Mouse (Mus musculus) lung, postnatal 10 days (tissue): ENCODE data around the gene Syngap1.

Experiments used
- DNase-seq: peaks from one replicate; pipeline ENCODE4 v3.0.0; 2021

Gene Syngap1

DNA sequence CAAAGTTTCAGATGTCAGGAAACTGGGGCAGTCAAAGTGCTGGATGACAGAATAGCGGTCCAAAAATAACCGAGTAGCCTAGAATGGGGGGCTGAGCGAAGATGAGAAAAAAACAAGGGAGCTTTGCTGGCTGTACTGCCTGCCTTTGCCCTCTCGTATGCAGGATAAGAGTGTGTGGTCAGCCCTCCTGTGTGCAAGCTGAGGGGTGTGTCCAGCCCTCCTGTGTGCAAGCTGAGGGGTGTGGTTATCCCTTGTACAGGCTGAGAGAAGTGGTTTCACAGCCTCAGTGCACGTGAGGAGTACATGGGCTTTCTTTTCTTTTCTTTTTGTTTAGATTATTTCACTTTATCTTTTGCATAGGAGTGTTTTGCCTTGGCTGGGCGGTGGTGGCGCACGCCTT lies 54.5 kb downstream of the Syngap1 start:
- DNase-seq = peak; percentile 57

DNA sequence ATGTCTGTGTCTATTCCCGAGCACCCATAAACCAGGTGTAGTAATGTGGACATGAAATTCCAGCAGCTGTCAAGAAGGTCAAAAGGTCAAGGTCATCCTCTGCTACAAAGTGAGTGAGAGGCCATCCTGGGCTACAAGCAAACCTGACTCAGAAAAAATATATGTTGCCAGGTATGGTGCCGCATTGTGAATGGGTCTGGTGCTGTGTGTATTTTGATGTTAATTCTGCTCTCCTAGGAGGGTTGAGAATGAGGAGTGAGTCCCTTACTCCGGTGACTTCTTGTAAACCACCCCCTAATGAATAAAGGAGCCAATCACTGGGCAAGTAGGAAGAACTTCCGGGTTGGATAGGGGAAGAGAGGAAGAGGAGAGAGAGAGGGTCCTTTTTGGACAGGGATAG lies 56.6 kb downstream of the Syngap1 start:
- DNase-seq = no peak

DNA sequence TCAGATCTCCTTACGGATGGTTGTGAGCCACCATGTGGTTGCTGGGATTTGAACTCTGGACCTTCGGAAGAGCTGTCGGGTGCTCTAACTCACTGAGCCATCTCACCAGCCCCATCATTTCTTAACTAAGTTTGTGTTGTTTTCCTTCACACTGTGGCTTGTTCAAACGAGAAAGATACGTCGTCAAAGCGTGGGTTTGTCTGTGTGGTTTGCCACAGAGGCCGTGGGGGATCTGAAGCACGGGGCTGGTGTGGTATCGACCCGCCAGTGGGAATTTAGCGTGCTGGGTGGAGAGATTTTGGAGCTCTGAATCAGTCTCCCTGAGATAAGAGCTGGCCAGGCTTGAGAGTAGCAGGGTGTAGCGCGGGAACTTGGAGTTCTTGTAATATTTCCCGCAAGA lies 57.2 kb downstream of the Syngap1 start:
- no peak for DNase-seq

DNA sequence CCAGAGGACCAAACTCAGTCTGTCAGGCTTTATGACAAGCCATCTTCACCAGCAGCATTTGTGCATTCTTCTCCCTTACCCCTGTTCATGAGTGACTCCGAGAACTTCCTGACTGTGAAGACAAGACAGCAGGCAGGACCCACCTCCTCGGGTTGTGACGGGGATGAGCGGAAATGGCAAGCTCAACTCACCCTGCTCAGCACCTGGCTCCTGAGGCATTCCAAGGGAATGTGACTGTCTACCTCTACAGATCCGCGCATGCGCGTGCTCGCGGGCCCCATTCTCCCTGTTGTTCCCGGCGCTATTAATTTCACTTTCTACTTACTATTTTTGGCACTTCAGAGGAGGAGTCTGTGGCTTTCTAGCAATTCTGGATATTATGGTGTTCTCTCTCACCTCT lies 58.9 kb downstream of the Syngap1 start:
- no peak for DNase-seq

GRCm38 (mm10) chr17:27001151-27001550 lies 60.1 kb downstream of the Syngap1 start:
- peak; percentile 57 for DNase-seq

- DNase-seq = peak; percentile 27
Observed at GRCm38 (mm10) chr17:27001889-27002288, 60.8 kb downstream of the Syngap1 start.

- peak; percentile 78 for DNase-seq
Observed at GRCm38 (mm10) chr17:27004431-27004830, 63.4 kb downstream of the Syngap1 start.

- DNase-seq = no peak
Observed at GRCm38 (mm10) chr17:27004903-27005485, 63.9 kb downstream of the Syngap1 start.

DNA sequence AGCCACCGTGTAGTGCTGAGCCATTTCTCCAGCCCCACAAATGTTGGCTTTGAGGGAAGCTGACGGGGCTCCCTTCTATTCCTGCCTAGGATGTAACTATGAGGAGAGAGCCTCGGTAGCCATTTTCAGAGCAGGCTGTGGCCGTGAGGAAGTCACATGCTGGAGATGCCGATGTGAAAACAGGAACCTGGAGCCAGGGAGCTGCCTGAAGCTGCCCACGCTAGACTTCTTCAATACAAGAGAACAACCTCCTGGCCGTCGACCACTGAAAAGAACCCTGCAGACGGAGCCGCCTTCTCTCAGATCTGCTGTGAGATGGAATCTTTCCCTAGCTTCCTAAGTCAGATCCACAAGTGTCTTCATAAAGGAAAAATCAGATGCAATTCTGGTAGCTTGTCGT lies 64.6 kb downstream of the Syngap1 start:
- DNase-seq = no peak

- DNase-seq = no peak
Observed at GRCm38 (mm10) chr17:27008277-27008676, 67.2 kb downstream of the Syngap1 start.

- DNase-seq = no peak
Observed at GRCm38 (mm10) chr17:27011167-27011566, 70.1 kb downstream of the Syngap1 start.

GRCm38 (mm10) chr17:27011998-27012672 lies 71.1 kb downstream of the Syngap1 start:
- peak; percentile 59 for DNase-seq

DNA sequence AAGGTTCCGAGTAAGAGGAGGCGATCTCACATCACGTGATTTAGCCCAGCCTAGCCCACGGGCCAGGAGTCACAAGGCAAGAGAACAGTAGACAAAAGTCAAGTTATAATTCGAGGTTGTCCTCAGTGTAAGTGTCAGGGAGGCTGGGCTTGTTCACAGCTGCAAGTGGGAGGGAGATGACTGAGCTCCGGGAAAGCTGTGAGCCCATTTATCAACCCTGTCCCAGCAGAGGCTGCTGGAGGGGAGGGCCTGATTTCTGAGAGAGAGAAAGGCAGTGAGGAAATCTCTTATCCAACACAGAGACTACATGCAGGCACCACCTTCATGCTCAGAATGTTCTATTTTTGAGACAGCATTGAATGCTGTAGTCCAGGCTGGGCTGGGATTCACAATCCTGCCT lies 71.9 kb downstream of the Syngap1 start:
- no peak for DNase-seq

DNA sequence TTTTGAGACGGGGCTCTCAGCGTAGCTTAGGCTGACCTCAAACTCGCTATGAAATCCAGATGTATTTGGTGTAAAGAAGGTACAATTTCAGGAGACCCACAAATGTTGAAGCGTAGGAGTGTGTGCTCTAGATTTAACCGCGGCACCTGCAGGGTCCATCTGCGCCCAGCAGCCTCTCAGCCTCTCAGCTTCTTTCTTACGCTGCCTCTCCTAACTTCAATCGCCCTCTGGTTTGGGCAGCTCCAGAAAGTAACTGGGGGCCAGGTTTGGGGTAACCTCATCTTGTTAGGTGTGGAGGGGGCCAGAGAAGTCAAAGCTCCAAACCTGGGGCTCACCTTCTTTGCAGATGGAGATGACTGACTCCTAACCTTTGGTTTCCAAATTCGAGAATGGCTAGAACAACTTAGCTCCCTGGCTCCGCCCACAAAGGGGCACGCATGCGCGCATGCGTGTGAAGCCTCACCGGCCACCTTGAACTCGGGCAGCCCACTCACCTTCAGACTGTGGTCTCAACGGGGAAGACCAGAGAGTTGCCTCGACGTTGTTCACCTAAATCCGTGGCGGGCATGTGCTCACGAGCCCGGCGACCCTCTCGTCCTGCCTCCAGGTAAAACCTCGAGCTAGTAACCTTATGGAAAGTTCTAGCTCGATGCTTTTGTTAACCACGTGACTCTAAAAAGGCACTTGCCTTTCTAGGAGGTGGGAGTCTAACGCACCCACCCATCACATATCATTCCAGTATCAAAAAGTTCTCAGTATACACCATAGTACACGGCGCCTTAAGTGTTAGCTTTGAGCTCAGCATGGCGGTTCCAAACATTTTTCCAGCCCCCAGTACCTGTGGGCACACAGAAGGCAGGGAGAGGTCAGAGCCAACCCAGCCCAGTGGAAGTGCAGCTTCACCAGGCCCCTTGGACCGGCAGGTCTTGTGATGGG lies 76.8 kb downstream of the Syngap1 start:
- DNase-seq = peak; percentile 91

DNA sequence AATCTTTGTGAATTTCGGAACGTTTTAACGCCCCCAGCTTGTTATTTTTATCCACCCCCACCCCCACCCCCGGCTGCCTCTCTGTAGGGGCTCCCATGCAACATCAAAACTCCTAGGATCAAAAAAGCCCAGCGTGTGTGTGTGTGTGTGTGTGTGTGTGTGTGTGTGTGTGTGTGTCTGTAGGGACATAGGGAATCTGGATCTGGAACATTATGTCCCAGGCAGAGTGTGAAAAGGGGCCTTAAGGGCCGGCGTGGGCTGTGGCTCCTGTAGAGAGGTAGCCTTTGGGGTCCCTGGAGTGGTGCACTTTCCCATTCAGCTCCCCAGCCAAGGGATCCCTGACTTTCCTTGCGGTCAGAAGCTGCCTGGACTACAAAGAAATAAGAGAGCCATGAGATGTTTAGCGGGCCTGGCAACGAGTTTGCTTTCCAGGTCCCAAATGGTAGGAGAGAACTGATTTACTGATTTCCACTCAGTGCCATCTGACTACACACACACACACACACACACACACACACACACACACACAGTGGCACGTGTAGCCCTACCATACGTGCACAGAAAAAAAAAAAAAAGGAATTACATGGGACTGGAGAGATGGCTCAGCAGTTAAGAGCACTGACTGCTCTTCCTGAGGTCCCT lies 77.6 kb downstream of the Syngap1 start:
- peak; percentile 25 for DNase-seq

- no peak for DNase-seq
Observed at GRCm38 (mm10) chr17:27021076-27021475, 80.0 kb downstream of the Syngap1 start.

- no peak for DNase-seq
Observed at GRCm38 (mm10) chr17:27021736-27022135, 80.7 kb downstream of the Syngap1 start.
